Mouse (Mus musculus) left cerebral cortex, postnatal 4 days (tissue): ENCODE data around the gene Megf8. TPM values are rescaled to one million over a fixed set of nuclear protein-coding genes. Genes with fewer than 3 reads are reported as not detected.
A peak's percentile ranks its signal among the peaks of the same experiment; 100 is the strongest.

Experiments
- DNase-seq: peaks from one replicate; pipeline ENCODE4 v3.0.0-alpha.2; 2022
- intact Hi-C: fragments of 180-260 bp; cut with DNase I; formaldehyde crosslinking; loops from one replicate; pipeline ENCODE4 v1.15.1; 2025
- total RNA-seq, 2 experiments: library from RNA; stranded (reverse); gene quantifications; 2 replicates each; pipeline ENCODE4 v1.2.3; 2021

The Megf8 gene
- 10 to 100 TPM; 81.0 to 89.9 TPM for total RNA-seq

- peak; percentile 97 for DNase-seq
- intact Hi-C loops: no loop called here
Observed at GRCm38 (mm10) chr7:25316532-25317445, at the start of gene Megf8. Gene Megf8 (plus strand): TSS chr7:25317164.

- DNase-seq: peak; percentile 98
- intact Hi-C loops: no loop called here
Observed at GRCm38 (mm10) chr7:25267301-25267750, 49.6 kb upstream of the Megf8 start, which contains the start of gene Cic. Gene Cic (plus strand): TSS chr7:25267704.

- peak; percentile 100 for DNase-seq
- intact Hi-C loops: no loop called here
Observed at GRCm38 (mm10) chr7:25267751-25268463, 49.1 kb upstream of the Megf8 start.

GRCm38 (mm10) chr7:25268588-25268987 lies 48.4 kb upstream of the Megf8 start:
- intact Hi-C loops: no loop called here
- no peak for DNase-seq

- intact Hi-C loops: no loop called here
- DNase-seq: no peak
Observed at GRCm38 (mm10) chr7:25269029-25269428, 47.9 kb upstream of the Megf8 start.

- no peak for DNase-seq
- intact Hi-C loops: no loop called here
Observed at GRCm38 (mm10) chr7:25269545-25270271, 47.3 kb upstream of the Megf8 start.

- intact Hi-C loops: no loop called here
- no peak for DNase-seq
Observed at GRCm38 (mm10) chr7:25270652-25271633, 46.0 kb upstream of the Megf8 start.

GRCm38 (mm10) chr7:25271651-25272444 lies 45.1 kb upstream of the Megf8 start:
- no peak for DNase-seq
- intact Hi-C loops: no loop called here

- intact Hi-C loops: no loop called here
- no peak for DNase-seq
Observed at GRCm38 (mm10) chr7:25272445-25273258, 44.3 kb upstream of the Megf8 start.

- intact Hi-C loops: no loop called here
- DNase-seq: no peak
Observed at GRCm38 (mm10) chr7:25273259-25274241, 43.4 kb upstream of the Megf8 start.

- intact Hi-C loops: no loop called here
- no peak for DNase-seq
Observed at GRCm38 (mm10) chr7:25274571-25274970, 42.4 kb upstream of the Megf8 start.

- intact Hi-C loops: no loop called here
- DNase-seq: no peak
Observed at GRCm38 (mm10) chr7:25274996-25275395, 42.0 kb upstream of the Megf8 start.

- no peak for DNase-seq
- intact Hi-C loops: no loop called here
Observed at GRCm38 (mm10) chr7:25275555-25276298, 41.2 kb upstream of the Megf8 start.

- intact Hi-C loops: no loop called here
- no peak for DNase-seq
Observed at GRCm38 (mm10) chr7:25277405-25277804, 39.6 kb upstream of the Megf8 start.

- intact Hi-C loops: loop anchor here (2.0 kb wide), 1 partner anchor 37 kb away; no protein-coding TSS in a partner anchor
- DNase-seq: no peak
Observed at GRCm38 (mm10) chr7:25277998-25278340, 39.0 kb upstream of the Megf8 start.
